Mouse (Mus musculus) mouse trophoblast stem cell (cell line): ENCODE measurements around the gene Thsd7b.
"Not testable (repeated sequence)": the region's sequence is repeated elsewhere in the genome, so short reads cannot be mapped to it uniquely, and the experiment has no call there.

Source experiments
- in situ Hi-C, 2 experiments: fragments of 300-500 bp; cut with MseI, MboI; formaldehyde crosslinking; loops; 2 replicates in 1 of 2; 3 replicates in 1 of 2; pipeline ENCODE4 v1.15.1; 2025

The Thsd7b gene

GRCm38 (mm10) chr1:129838486-129838885 is 565.4 kb downstream of the Thsd7b start:
- in situ Hi-C loops, result no loop called here

GRCm38 (mm10) chr1:129843416-129843815 is 570.3 kb downstream of the Thsd7b start:
- in situ Hi-C loops, result no loop called here

GRCm38 (mm10) chr1:129850007-129850564 is 577.0 kb downstream of the Thsd7b start:
- in situ Hi-C loops, result no loop called here

- in situ Hi-C loops, result no loop called here
These were observed 594.6 kb downstream of the Thsd7b start for GRCm38 (mm10) chr1:129867714-129868113.

GRCm38 (mm10) chr1:129874355-129874754 is 601.3 kb downstream of the Thsd7b start:
- in situ Hi-C loops, result no loop called here

- in situ Hi-C loops, result no loop called here
These were observed 614.8 kb downstream of the Thsd7b start for GRCm38 (mm10) chr1:129887861-129888260.

- in situ Hi-C loops, result no loop called here
These were observed 625.0 kb downstream of the Thsd7b start for GRCm38 (mm10) chr1:129898121-129898520.

GRCm38 (mm10) chr1:129915484-129915883 is 642.4 kb downstream of the Thsd7b start:
- in situ Hi-C loops, result no loop called here

GRCm38 (mm10) chr1:129917568-129917967 is 644.5 kb downstream of the Thsd7b start:
- in situ Hi-C loops, result no loop called here

GRCm38 (mm10) chr1:129919385-129919784 is 646.3 kb downstream of the Thsd7b start:
- in situ Hi-C loops, result no loop called here

- in situ Hi-C loops, result no loop called here
These were observed 657.9 kb downstream of the Thsd7b start for GRCm38 (mm10) chr1:129931003-129931402.

GRCm38 (mm10) chr1:129943116-129943515 is 670.0 kb downstream of the Thsd7b start:
- in situ Hi-C loops, result no loop called here

- in situ Hi-C loops, result no loop called here
These were observed 673.9 kb downstream of the Thsd7b start for GRCm38 (mm10) chr1:129947026-129947425.

GRCm38 (mm10) chr1:129955478-129955877 is 682.4 kb downstream of the Thsd7b start:
- in situ Hi-C loops, result no loop called here

- in situ Hi-C loops, result no loop called here
These were observed 683.5 kb downstream of the Thsd7b start for GRCm38 (mm10) chr1:129956625-129957024.

GRCm38 (mm10) chr1:129959352-129959751 is 686.2 kb downstream of the Thsd7b start:
- in situ Hi-C loops, result not testable (repeated sequence)

- in situ Hi-C loops, result no loop called here
These were observed 690.1 kb downstream of the Thsd7b start for GRCm38 (mm10) chr1:129963166-129963565.

GRCm38 (mm10) chr1:129989247-129989646 is 716.1 kb downstream of the Thsd7b start:
- in situ Hi-C loops, result not testable (repeated sequence)

- in situ Hi-C loops, result no loop called here
These were observed 717.7 kb downstream of the Thsd7b start for GRCm38 (mm10) chr1:129990821-129991220.

GRCm38 (mm10) chr1:130055012-130055411 is 781.9 kb downstream of the Thsd7b start:
- in situ Hi-C loops, result no loop called here

- in situ Hi-C loops, result no loop called here
These were observed 789.0 kb downstream of the Thsd7b start for GRCm38 (mm10) chr1:130062105-130062504.

- in situ Hi-C loops, result no loop called here
These were observed 793.3 kb downstream of the Thsd7b start for GRCm38 (mm10) chr1:130066193-130066959.

- in situ Hi-C loops, result no loop called here
These were observed 810.7 kb downstream of the Thsd7b start for GRCm38 (mm10) chr1:130083788-130084187.
